Mouse (Mus musculus) bone marrow macrophage, adult 2 months (primary cell): Measurements from ENCODE around the gene N4bp2l1.

ENCODE experiments used
- CTCF ChIP-seq: IDR thresholded peaks from 2 replicates; pipeline ENCODE4 v1.5.1; 2012; ENCODE audit warnings: low read depth, mild to moderate bottlenecking, low read length, moderate library complexity
- POLR2A ChIP-seq: IDR thresholded peaks from 2 replicates; pipeline ENCODE4 v1.6.1; 2012; ENCODE audit warnings: mild to moderate bottlenecking, low read depth, low read length, borderline replicate concordance

DNA sequence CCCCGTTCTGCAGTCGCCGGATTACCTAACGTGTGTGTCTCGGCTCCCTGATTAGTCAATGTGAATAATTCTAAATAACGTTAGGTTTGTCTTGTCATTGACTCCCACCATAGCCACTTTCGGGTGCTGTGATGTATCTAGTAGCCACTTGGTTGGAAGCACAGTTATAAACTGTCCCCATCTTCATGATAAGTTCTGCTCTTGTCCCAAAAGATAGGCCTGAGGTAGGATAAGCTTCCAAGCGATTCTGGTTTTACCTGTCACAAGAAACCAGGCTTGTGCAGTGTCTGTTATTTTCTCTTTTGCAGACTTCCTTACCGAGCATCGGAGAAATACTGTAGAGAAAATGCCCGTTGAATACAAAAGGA is 74.1 kb downstream of the N4bp2l1 start:
- no peak for TF ChIP-seq POLR2A
- no peak for TF ChIP-seq CTCF
